Mouse (Mus musculus) E14TG2a.4 (cell line): ENCODE data around the gene Myo3a.
A peak's percentile ranks its signal among the peaks of the same experiment; 100 is the strongest.
"Not testable (repeated sequence)": the region's sequence is repeated elsewhere in the genome, so short reads cannot be mapped to it uniquely, and the experiment has no call there.

Source experiments
- H3K27me3 ChIP-seq: 2 replicates; pipeline ENCODE4 v1.6.1; 2014; ENCODE audit warnings: low read length, control low read depth; ENCODE audit not compliant: insufficient read depth
- H3K36me3 ChIP-seq: 2 replicates; pipeline ENCODE4 v1.6.1; 2014; ENCODE audit warnings: low read length, control low read depth; ENCODE audit not compliant: insufficient read depth
- H3K4me1 ChIP-seq: replicated peaks from 2 replicates; pipeline ENCODE4 v1.6.1; 2014; ENCODE audit warnings: low read depth, low read length, control low read depth
- H3K4me3 ChIP-seq: replicated peaks from 2 replicates; pipeline ENCODE4 v1.5.1; 2014; ENCODE audit warnings: mild to moderate bottlenecking, low read length
- H3K9me3 ChIP-seq: 2 replicates; pipeline ENCODE4 v1.6.1; 2014; ENCODE audit warnings: low read length, control low read depth
- CTCF ChIP-seq: conservative IDR thresholded peaks from 2 replicates; pipeline ENCODE4 v1.5.1; 2014; ENCODE audit warnings: low read length
- NANOG ChIP-seq: IDR thresholded peaks from 2 replicates; pipeline ENCODE4 v1.6.1; 2014; ENCODE audit warnings: borderline replicate concordance, low read length, mixed read lengths
- POU5F1 ChIP-seq: IDR thresholded peaks from 2 replicates; pipeline ENCODE4 v1.6.1; 2014; ENCODE audit warnings: low read length, borderline replicate concordance

Myo3a gene

GRCm38 (mm10) chr2:22297913-22298312 lies 70.6 kb downstream of the Myo3a start:
- Histone ChIP-seq H3K9me3 (no peaks in the 10 kb centered on the region), H3K36me3 (no peaks in the 10 kb centered on the region), H3K4me1 (peaks cover 25% of the 10 kb centered on the region), H3K4me3 (no peak overlapping the region), H3K27me3 (peaks cover 9% of the 10 kb centered on the region)
- no peak for TF ChIP-seq CTCF
- TF ChIP-seq POU5F1, result no peak
- no peak for TF ChIP-seq NANOG

DNA sequence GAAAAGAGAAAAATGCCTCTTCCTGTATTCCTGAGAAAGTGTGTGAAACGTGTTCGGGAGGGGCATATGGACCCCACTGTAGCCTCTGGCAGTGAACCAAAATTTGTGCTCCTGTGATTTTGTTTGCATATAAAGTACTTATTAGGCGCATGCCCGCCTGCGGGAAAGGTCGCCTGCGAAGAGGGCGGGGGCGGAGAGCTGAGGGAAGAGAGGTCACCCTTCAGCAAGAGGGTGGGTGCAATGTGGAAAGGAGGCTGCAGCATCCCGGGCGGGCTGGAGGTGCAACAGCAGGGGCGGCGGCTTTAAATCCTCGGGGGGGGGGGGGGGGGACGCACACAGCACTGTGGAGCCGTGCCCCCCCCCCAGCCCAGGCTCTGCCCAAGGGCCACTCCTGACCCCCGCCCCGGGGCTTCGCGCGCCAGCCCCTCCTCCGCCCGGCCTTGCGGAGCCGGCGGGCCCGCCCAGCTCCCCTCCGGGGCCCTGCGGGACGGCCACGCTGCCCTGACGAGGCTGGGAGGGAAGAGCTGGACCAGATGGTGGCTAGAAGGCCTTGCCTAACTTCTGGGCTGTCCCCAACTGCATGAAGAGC lies 111.1 kb downstream of the Myo3a start:
- H3K36me3 ChIP-seq, result no peaks in the 10 kb centered on the region
- no peak for TF ChIP-seq CTCF
- no peak for TF ChIP-seq POU5F1
- TF ChIP-seq NANOG, result no peak
- peaks cover 10% of the 10 kb centered on the region; the same call in 1 of the 2 replicates for H3K4me1 ChIP-seq
- peaks cover 3% of the 10 kb centered on the region; the same call in 1 of the 2 replicates for H3K27me3 ChIP-seq
- no peaks in the 10 kb centered on the region for H3K9me3 ChIP-seq
- H3K4me3 ChIP-seq, result peak overlapping the region; percentile 54

GRCm38 (mm10) chr2:22410511-22410910 lies 183.2 kb downstream of the Myo3a start:
- not testable (repeated sequence) for H3K9me3 ChIP-seq, H3K36me3 ChIP-seq, H3K4me1 ChIP-seq, H3K27me3 ChIP-seq, H3K4me3 ChIP-seq

- Histone ChIP-seq H3K9me3 (no peaks in the 10 kb centered on the region), H3K4me1 (no peaks in the 10 kb centered on the region), H3K4me3 (no peak overlapping the region), H3K36me3 (no peaks in the 10 kb centered on the region), H3K27me3 (no peaks in the 10 kb centered on the region)
- TF ChIP-seq NANOG, result no peak
- no peak for TF ChIP-seq CTCF
- no peak for TF ChIP-seq POU5F1
These were observed 321.1 kb downstream of the Myo3a start for GRCm38 (mm10) chr2:22548421-22548820.

GRCm38 (mm10) chr2:22587469-22588169 lies 360.3 kb downstream of the Myo3a start:
- H3K27me3 ChIP-seq, H3K4me1 ChIP-seq: not testable (repeated sequence)

GRCm38 (mm10) chr2:22588170-22588541 lies 360.9 kb downstream of the Myo3a start:
- not testable (repeated sequence) for H3K9me3 ChIP-seq

More at GRCm38 (mm10) chr2:22587469-22588169, 360.3 kb downstream of the Myo3a start:
- not testable (repeated sequence) for H3K4me3 ChIP-seq, H3K36me3 ChIP-seq, H3K9me3 ChIP-seq

DNA sequence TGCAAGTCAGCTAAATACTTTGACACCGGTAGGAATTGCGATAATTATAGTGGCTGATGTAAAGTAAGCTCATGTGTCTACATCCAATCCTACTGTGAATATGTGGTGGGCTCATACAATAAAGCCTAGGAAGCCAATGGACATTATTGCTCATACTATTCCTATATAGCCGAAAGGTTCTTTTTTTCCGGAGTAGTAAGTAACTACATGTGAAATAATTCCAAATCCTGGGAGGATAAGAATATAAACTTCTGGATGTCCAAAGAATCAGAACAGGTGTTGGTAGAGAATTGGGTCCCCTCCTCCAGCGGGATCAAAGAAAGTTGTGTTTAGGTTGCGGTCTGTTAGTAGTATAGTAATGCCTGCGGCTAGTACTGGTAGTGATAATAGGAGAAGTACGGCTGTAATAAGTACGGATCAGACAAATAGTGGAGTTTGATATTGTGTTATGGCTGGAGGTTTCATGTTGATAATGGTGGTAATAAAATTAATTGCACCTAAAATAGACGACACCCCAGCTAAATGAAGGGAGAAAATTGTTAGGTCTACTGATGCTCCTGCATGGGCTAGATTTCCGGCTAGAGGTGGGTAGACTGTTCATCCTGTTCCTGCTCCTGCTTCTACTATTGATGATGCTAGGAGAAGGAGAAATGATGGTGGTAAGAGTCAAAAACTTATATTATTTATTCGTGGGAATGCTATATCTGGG lies 361.5 kb downstream of the Myo3a start:
- H3K4me3 ChIP-seq, H3K4me1 ChIP-seq, H3K27me3 ChIP-seq, H3K36me3 ChIP-seq, H3K9me3 ChIP-seq: not testable (repeated sequence)

More at GRCm38 (mm10) chr2:22588170-22588541, 360.9 kb downstream of the Myo3a start:
- H3K36me3 ChIP-seq, H3K4me3 ChIP-seq, H3K4me1 ChIP-seq, H3K27me3 ChIP-seq: not testable (repeated sequence)

DNA sequence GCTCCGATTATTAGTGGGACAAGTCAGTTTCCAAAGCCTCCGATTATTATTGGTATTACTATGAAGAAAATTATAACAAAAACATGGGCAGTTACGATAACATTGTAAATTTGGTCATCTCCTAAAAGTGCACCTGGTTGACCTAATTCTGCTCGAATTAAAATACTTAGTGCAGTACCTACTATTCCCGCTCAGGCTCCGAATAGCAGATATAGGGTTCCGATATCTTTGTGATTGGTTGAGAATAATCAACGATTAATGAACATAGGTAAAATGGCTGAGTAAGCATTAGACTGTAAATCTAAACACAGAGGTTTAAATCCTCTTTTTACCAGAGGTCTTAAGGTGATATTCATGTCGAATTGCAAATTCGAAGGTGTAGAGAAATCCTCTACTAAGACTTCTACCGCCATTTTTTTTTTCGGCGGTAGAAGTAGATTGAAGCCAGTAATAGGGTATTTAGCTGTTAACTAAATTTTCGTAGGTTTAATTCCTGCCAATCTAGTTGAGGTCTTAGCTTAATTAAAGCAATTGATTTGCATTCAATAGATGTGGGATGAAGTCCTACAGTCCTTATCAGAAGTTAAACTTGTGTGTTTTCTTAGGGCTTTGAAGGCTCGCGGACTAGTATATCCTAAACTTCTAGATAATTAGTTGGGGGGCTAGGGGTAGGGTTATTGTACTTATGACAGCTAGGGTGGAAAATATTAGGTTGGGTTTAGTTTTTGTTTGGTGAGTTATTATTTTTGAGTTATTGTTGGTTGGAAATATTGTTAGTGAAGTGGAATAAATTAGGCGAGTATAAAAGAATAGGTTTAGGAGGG lies 362.3 kb downstream of the Myo3a start:
- not testable (repeated sequence) for H3K27me3 ChIP-seq, H3K36me3 ChIP-seq, H3K4me3 ChIP-seq, H3K9me3 ChIP-seq, H3K4me1 ChIP-seq

- no peaks in the 10 kb centered on the region for H3K27me3 ChIP-seq
- no peaks in the 10 kb centered on the region for H3K4me1 ChIP-seq
- H3K9me3 ChIP-seq, result no peaks in the 10 kb centered on the region
- no peaks in the 10 kb centered on the region for H3K36me3 ChIP-seq
- H3K4me3 ChIP-seq, result no peak overlapping the region
- TF ChIP-seq CTCF (no peak), NANOG (no peak), POU5F1 (no peak)
These were observed 362.8 kb downstream of the Myo3a start for GRCm38 (mm10) chr2:22590206-22590490.
